In genomic region chr7:27257046-27257851, GRCm38 (mm10) we compare ENCODE assay signal across 8 mouse cellular contexts. TPM values are rescaled to one million over a fixed set of nuclear protein-coding genes. Genes with fewer than 3 reads are reported as not detected.
DNase-seq lines count a peak whose midpoint lies in the region; ATAC-seq and TF ChIP-seq lines count a peak whose summit lies in the region.

No protein-coding gene starts in this region.

- no peak for TF ChIP-seq CTCF in cortical plate, adult 2 months (IDR thresholded peaks at IDR 0.05; ENCODE audit: extremely low read depth, insufficient read depth, low read length)
- no peak for TF ChIP-seq CTCF in gastrocnemius, adult 2 months (IDR thresholded peaks at IDR 0.05)

- intact Hi-C loops in heart, postnatal 25 days (cut with DNase I): no loop called here
- intact Hi-C loops in gastrocnemius, adult 2 months (cut with DNase I): loop anchor here (1.0 to 5.0 kb wide), 2 partner anchors 27 to 95 kb away; no protein-coding TSS in a partner anchor
- intact Hi-C loops in left cerebral cortex, postnatal 36 days (cut with DNase I): no loop called here

- no peaks in the 10 kb centered on the region for H3K36me3 ChIP-seq in intestine, embryonic 16.5 days (ENCODE audit: control insufficient read depth, insufficient read depth, low read length)
- H3K36me3 ChIP-seq in midbrain, embryonic 10.5 days: peaks cover 20% of the 10 kb centered on the region
- H3K36me3 ChIP-seq in stomach, embryonic 14.5 days (ENCODE audit: control insufficient read depth, insufficient read depth, low read length): peaks cover 6% of the 10 kb centered on the region; the same call in 1 of the 2 replicates

- peak overlapping the region; percentile 48 for H3K27ac ChIP-seq in cortical plate, adult 2 months (ENCODE audit: insufficient read depth, low read length)
- H3K27ac ChIP-seq in gastrocnemius, adult 2 months: peak overlapping the region; percentile 87
- peak overlapping the region; percentile 60 for H3K27ac ChIP-seq in intestine, embryonic 16.5 days (ENCODE audit: low read length)
- H3K27ac ChIP-seq in midbrain, embryonic 10.5 days (replicated peaks): peak overlapping the region; percentile 94
- peak overlapping the region; percentile 56 for H3K27ac ChIP-seq in stomach, embryonic 14.5 days (ENCODE audit: low read length)

- peak overlapping the region; percentile 82; the same call in 1 of the 2 replicates for H3K4me3 ChIP-seq in cortical plate, adult 2 months (ENCODE audit: insufficient read depth, low read length)
- H3K4me3 ChIP-seq in gastrocnemius, adult 2 months: peak overlapping the region; percentile 88
- H3K4me3 ChIP-seq in intestine, embryonic 16.5 days (ENCODE audit: low read length): peak overlapping the region; percentile 4
- H3K4me3 ChIP-seq in midbrain, embryonic 10.5 days: peak overlapping the region; percentile 92
- peak overlapping the region; percentile 3; the same call in 1 of the 2 replicates for H3K4me3 ChIP-seq in stomach, embryonic 14.5 days (ENCODE audit: low read depth, low read length)

- 32% methylated on average over 27 of the region's 27 CpGs for WGBS in intestine, embryonic 16.5 days
- WGBS in midbrain, embryonic 10.5 days: 18% methylated on average over 27 of the region's 27 CpGs
- WGBS in stomach, embryonic 14.5 days: 21% methylated on average over 27 of the region's 27 CpGs

- peak overlapping the region; percentile 92 for H3K4me2 ChIP-seq in intestine, embryonic 16.5 days (ENCODE audit: low read depth, low read length)
- H3K4me2 ChIP-seq in stomach, embryonic 14.5 days (replicated peaks; ENCODE audit: low read depth, low read length): peak overlapping the region; percentile 51

- TF ChIP-seq POLR2A in cortical plate, adult 2 months (IDR thresholded peaks at IDR 0.05; ENCODE audit: extremely low read depth, insufficient read depth, low read length): 0 out of 2 replicates have a peak, but pooled peaks have one; percentile 29

- no peak for ATAC-seq in intestine, embryonic 16.5 days
- no peak for ATAC-seq in stomach, embryonic 14.5 days (ENCODE audit: insufficient number of reproducible peaks, insufficient read depth, low FRiP score, low read depth)

- peak overlapping the region; percentile 86 for H3K9ac ChIP-seq in intestine, embryonic 16.5 days (ENCODE audit: low read depth, low read length)
- H3K9ac ChIP-seq in stomach, embryonic 14.5 days (replicated peaks; ENCODE audit: low read depth, low read length): no peak overlapping the region

- DNase-seq in heart, adult 11 months: peak; percentile 95
- no peak for DNase-seq in heart, postnatal 25 days (ENCODE audit: low spot score)
- peak; percentile 57 for DNase-seq in gastrocnemius, adult 2 months
- DNase-seq in left cerebral cortex, postnatal 36 days (ENCODE audit: low spot score in 2 of 2): peak; percentile 84 to 85
- peak; percentile 39 for DNase-seq in midbrain, embryonic 10.5 days (ENCODE audit: low spot score)

- no peaks in the 10 kb centered on the region for H3K9me3 ChIP-seq in intestine, embryonic 16.5 days (ENCODE audit: control insufficient read depth, low read length)
- H3K9me3 ChIP-seq in midbrain, embryonic 10.5 days (replicated peaks): no peaks in the 10 kb centered on the region
- no peaks in the 10 kb centered on the region for H3K9me3 ChIP-seq in stomach, embryonic 14.5 days (ENCODE audit: control insufficient read depth, low read depth, low read length)

- no peaks in the 10 kb centered on the region for H3K27me3 ChIP-seq in intestine, embryonic 16.5 days (replicated peaks; ENCODE audit: control insufficient read depth, insufficient read depth, low read length)
- H3K27me3 ChIP-seq in midbrain, embryonic 10.5 days (ENCODE audit: low read depth, poor library complexity, severe bottlenecking): peaks cover 11% of the 10 kb centered on the region
- no peaks in the 10 kb centered on the region for H3K27me3 ChIP-seq in stomach, embryonic 14.5 days (ENCODE audit: control insufficient read depth, insufficient read depth, low read length)

- H3K4me1 ChIP-seq in cortical plate, adult 2 months (ENCODE audit: control insufficient read depth, insufficient read depth, low read length): peaks cover 7% of the 10 kb centered on the region
- H3K4me1 ChIP-seq in intestine, embryonic 16.5 days (ENCODE audit: control insufficient read depth, insufficient read depth, low read length): peaks cover 26% of the 10 kb centered on the region
- H3K4me1 ChIP-seq in midbrain, embryonic 10.5 days: peaks cover 59% of the 10 kb centered on the region
- H3K4me1 ChIP-seq in stomach, embryonic 14.5 days (ENCODE audit: control insufficient read depth, insufficient read depth, low read length): peaks cover 28% of the 10 kb centered on the region

RNA-seq across cellular contexts. Expression of gene Numbl, which starts 1.0 kb away (rescaled TPM):
- 1 to 10 TPM; 4.5 to 5.3 TPM for total RNA-seq in heart, postnatal 25 days (2021)
- 108 TPM in 2 replicates for polyA plus RNA-seq in cortical plate, adult 2 months (2012; rRNA removed)
- total RNA-seq in gastrocnemius, adult 2 months (2021): 1 to 10 TPM; 3.8 to 4.2 TPM
- polyA plus RNA-seq in intestine, embryonic 16.5 days (2015; fragmentation: Nextera tagmentation; extraction: Ambion mirVana): 9.1 and 10.8 TPM in 2 replicates
- 100 to 1,000 TPM; 107 to 127 TPM for total RNA-seq in left cerebral cortex, postnatal 36 days (2021)
- polyA plus RNA-seq in midbrain, embryonic 10.5 days (2016; fragmentation: Nextera tagmentation; extraction: Ambion mirVana): 21.0 and 25.7 TPM in 2 replicates
- polyA plus RNA-seq in stomach, embryonic 14.5 days (2014; fragmentation: Nextera tagmentation; extraction: Ambion mirVana): 15.0 and 16.5 TPM in 2 replicates

RNA-seq across cellular contexts. Expression of gene Coq8b, which starts 24.4 kb away (rescaled TPM):
- 1 to 10 TPM; 7.3 to 8.1 TPM for total RNA-seq in heart, postnatal 25 days (2021)
- 30.6 and 31.8 TPM in 2 replicates for polyA plus RNA-seq in cortical plate, adult 2 months (2012; rRNA removed)
- total RNA-seq in gastrocnemius, adult 2 months (2021): 1 to 10 TPM; 3.2 to 3.4 TPM
- polyA plus RNA-seq in intestine, embryonic 16.5 days (2015; fragmentation: Nextera tagmentation; extraction: Ambion mirVana): 25.5 and 26.3 TPM in 2 replicates
- 10 to 100 TPM; 33.2 to 41.9 TPM for total RNA-seq in left cerebral cortex, postnatal 36 days (2021)
- 23.1 and 24.1 TPM in 2 replicates for polyA plus RNA-seq in midbrain, embryonic 10.5 days (2016; fragmentation: Nextera tagmentation; extraction: Ambion mirVana)
- polyA plus RNA-seq in stomach, embryonic 14.5 days (2014; fragmentation: Nextera tagmentation; extraction: Ambion mirVana): 19.7 and 20.5 TPM in 2 replicates

RNA-seq across cellular contexts. Expression of gene Itpkc, which starts 28.8 kb away (rescaled TPM):
- 1 to 10 TPM; 4.4 to 4.7 TPM for total RNA-seq in heart, postnatal 25 days (2021)
- polyA plus RNA-seq in cortical plate, adult 2 months (2012; rRNA removed): 5.8 and 6.8 TPM in 2 replicates
- total RNA-seq in gastrocnemius, adult 2 months (2021): 1 to 10 TPM; 3.9 to 4.3 TPM
- polyA plus RNA-seq in intestine, embryonic 16.5 days (2015; fragmentation: Nextera tagmentation; extraction: Ambion mirVana): 8.3 and 9.5 TPM in 2 replicates
- 1 to 10 TPM; 8.0 TPM for total RNA-seq in left cerebral cortex, postnatal 36 days (2021)
- 5.3 and 5.9 TPM in 2 replicates for polyA plus RNA-seq in midbrain, embryonic 10.5 days (2016; fragmentation: Nextera tagmentation; extraction: Ambion mirVana)
- polyA plus RNA-seq in stomach, embryonic 14.5 days (2014; fragmentation: Nextera tagmentation; extraction: Ambion mirVana): 8.5 and 10.8 TPM in 2 replicates

Comparison
In these comparisons a context has a peak if more than half of its experiments do, and no peak if none do; other contexts are left out.
1. H3K4me3 ChIP-seq: peak in every context shown above with its lines; median percentile 92 in midbrain, embryonic 10.5 days; 88 in gastrocnemius, adult 2 months; 82 in cortical plate, adult 2 months; 4 in intestine, embryonic 16.5 days; 3 in stomach, embryonic 14.5 days.